Mouse (Mus musculus) macrophage (primary cell): ENCODE data around the gene Il1f9. TPM values are rescaled to one million over a fixed set of nuclear protein-coding genes. Genes with fewer than 3 reads are reported as not detected.
"Not testable (repeated sequence)": the region's sequence is repeated elsewhere in the genome, so short reads cannot be mapped to it uniquely, and the experiment has no call there.

Experiments
- H3K27ac ChIP-seq: fragments of 350-480 bp; formaldehyde crosslinking; 2 replicates; pipeline ENCODE4 v1.9.0; 2021
- H3K36me3 ChIP-seq: fragments of 350-480 bp; formaldehyde crosslinking; 2 replicates; pipeline ENCODE4 v1.9.0; 2021; ENCODE audit errors: inconsistent target
- H3K4me3 ChIP-seq: fragments of 350-480 bp; formaldehyde crosslinking; 2 replicates; pipeline ENCODE4 v1.9.0; 2021; ENCODE audit errors: inconsistent target
- H3K79me2 ChIP-seq: fragments of 350-480 bp; formaldehyde crosslinking; 2 replicates; pipeline ENCODE4 v1.9.0; 2021; ENCODE audit errors: inconsistent target
- WGBS: methylation state at CpG from one replicate; pipeline ENCODE4 v1.1.7; 2026; ENCODE audit warnings: inconsistent platforms; ENCODE audit not compliant: missing documents; 5-methylcytosine and 5-hydroxymethylcytosine counted together
- polyA plus RNA-seq: library from polyadenylated mRNA; stranded (reverse); fragments of 250-400 nt; gene quantifications from 3 replicates; pipeline ENCODE4 v1.2.4, GENCODE M21; 2018; ENCODE audit warnings: inconsistent platforms
- total RNA-seq, 78 experiments: library from RNA; depleted of rRNA; stranded (reverse); fragments of 250-400 nt; gene quantifications; 1 replicate in 9 of 78; 2 replicates in 24 of 78; 3 replicates in 43 of 78; 4 replicates in 2 of 78; pipeline ENCODE4 v1.2.4; 2018; ENCODE audit warnings: inconsistent platforms in 56 of 78

Il1f9 gene
- not detected for total RNA-seq (2018; cell fraction: chromatin; rRNA removed)
- 1 to 10 TPM in 3 of 26 experiments, under 1 TPM in 18, not detected in 5; 0.11 to 2.1 (median 0.31) TPM for total RNA-seq (2018; cell fraction: cytosol; rRNA removed)
- total RNA-seq (2018; cell fraction: nucleus; rRNA removed) = 1 to 10 TPM in 2 of 26 experiments, under 1 TPM in 11, not detected in 13; 0.29 to 2.3 (median 0.54) TPM
- polyA plus RNA-seq = 0.20 to 0.42 TPM in 2 of 3 replicates, not detected in the other

DNA sequence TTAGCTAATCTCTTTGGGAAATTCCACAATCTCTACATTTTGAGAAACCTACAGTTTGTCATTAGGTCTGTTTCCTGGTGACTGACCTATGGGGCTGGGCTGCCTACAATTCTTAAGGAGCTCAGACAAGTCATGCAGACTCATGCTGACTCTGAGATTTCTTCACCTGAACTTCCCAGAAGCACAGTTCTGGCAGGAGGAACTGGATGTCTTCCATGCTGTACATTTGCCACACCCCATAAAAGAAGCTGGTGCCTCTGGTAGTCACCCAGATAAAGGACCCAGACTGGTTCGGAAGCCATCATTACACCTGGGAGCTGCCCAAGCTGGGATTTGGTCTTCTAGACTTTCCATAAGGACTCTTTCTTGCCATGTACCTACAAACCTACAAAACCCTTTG, at the start of gene Il1f9:
TSS of gene Il1f9 (plus strand) at position 301 of the 400 bp plus-strand sequence.
- H3K4me3 ChIP-seq = no peak within 1 kb of the TSS
- no peaks in the 10 kb centered on the region for H3K79me2 ChIP-seq
- WGBS = 88% methylated on average over 1 of the region's 1 CpGs
- H3K36me3 ChIP-seq = no peaks in the 10 kb centered on the region
- H3K27ac ChIP-seq = no peak within 1 kb of the TSS

DNA sequence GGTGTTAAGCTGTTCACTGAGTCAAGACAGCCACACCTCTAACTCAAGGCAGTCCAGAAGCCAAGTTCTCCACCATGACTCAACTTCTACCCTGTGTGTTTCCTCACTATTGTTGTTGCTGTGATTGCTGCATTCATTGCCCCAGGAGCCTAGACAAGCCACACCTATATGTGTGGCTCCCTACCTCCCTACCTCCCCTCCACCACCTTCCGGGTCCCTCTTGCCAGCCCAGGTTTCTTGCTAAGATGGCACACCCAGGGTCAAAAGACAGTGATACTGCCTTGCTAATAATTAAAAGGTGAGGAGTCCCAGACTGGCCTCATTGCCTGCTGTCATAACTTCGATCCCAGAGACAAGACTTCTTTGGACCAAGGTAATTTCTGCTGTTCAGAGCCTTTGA, 33.4 kb upstream of the Il1f9 start, which contains the start of gene Il1f8:
TSS of gene Il1f8 (plus strand) at position 301 of the 400 bp plus-strand sequence.
- Histone ChIP-seq H3K4me3 (no peak within 1 kb of the TSS), H3K27ac (no peak within 1 kb of the TSS), H3K79me2 (no peaks in the 10 kb centered on the region), H3K36me3 (no peaks in the 10 kb centered on the region)
- WGBS = 77% methylated on average over 2 of the region's 2 CpGs

DNA sequence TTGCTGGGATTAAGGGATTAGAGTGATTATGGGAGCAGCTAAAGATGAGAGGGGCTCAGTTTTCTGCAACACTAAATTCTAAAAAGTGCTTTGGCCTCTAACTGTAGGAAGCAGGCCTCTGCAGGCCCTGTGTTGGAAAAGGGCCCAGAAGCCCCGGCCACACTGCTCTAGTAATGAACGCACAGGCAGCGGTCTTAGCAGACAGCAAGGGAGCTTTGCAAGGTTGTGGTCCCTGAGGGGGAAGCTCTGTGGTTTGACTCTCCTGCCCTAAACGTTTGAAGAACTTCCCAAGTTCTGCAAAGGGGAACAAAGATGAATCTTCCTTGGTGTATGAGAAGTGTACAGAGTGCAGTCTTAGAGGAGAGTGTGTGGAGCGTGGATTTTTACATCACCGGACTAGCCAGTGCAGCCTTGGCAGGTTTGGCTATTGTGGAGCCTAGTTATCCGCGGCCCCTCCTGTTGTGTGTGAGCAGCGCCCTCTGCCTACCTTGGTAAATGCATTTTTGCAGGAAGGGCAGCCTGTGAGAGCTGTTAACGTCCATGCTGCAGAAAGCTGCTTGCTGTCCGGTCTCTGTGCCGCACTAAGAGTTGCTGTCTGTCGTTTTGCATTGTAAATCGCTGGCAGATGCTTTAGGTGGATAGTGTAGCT, 4.5 kb upstream of the Il1f9 start:
- not testable (repeated sequence) for H3K4me3 ChIP-seq, H3K27ac ChIP-seq, H3K79me2 ChIP-seq, H3K36me3 ChIP-seq
- WGBS = 4% methylated on average over 14 of the region's 14 CpGs

DNA sequence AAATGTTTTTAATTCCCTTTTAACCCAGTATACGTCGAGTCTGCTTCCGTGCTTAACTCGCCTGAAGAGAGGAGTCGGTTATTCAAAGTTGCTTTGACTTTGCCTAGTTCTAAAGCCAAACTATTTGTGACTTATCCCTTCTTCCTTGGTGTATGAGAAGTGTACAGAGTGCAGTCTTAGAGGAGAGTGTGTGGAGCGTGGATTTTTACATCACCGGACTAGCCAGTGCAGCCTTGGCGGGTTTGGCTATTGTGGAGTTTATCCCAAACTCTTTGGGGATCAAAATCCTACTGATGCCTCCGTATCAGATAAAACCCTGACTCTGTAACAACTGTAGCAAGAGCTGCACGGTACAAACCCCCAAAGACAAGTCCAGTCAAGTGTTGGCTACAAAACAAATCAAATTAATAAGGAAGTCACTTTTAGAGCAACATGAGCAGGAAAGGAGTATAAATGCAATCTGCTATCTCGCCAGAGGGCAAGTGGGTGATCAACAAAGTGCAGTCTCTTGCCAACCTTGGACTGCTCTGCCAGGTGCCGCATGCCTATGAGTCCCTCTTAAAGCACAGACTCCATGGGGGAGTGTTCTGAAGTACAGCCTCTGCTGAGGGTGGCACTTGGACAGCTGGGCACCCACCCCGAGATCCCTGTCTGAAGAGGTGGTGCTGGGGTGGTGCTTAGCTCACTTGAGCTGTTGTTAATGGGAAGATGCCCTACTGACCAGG, 3.7 kb upstream of the Il1f9 start:
- not testable (repeated sequence) for H3K4me3 ChIP-seq, H3K36me3 ChIP-seq, H3K79me2 ChIP-seq, H3K27ac ChIP-seq
- WGBS = 44% methylated on average over 13 of the region's 13 CpGs

DNA sequence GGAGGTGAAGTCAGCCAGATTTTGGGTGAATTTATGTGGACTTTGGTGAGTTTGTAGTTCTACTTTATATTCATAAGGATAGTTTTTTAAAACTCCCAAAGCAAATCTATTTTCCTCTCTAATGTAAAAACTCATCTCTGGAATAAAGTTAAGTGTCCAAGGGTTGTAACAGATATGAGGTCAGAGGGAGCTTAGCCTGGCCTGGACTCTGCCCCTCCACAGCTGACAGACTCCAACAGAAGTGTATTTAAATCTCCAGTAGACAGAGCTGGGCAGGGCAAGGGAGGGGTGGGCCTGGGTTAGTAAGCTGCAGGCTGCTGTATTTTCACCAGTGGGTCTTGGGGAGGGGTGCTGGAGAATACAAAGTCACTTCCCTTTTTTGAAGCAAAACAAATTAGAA, 2.2 kb upstream of the Il1f9 start:
- H3K36me3 ChIP-seq, H3K27ac ChIP-seq, H3K4me3 ChIP-seq, H3K79me2 ChIP-seq: not testable (repeated sequence)

DNA sequence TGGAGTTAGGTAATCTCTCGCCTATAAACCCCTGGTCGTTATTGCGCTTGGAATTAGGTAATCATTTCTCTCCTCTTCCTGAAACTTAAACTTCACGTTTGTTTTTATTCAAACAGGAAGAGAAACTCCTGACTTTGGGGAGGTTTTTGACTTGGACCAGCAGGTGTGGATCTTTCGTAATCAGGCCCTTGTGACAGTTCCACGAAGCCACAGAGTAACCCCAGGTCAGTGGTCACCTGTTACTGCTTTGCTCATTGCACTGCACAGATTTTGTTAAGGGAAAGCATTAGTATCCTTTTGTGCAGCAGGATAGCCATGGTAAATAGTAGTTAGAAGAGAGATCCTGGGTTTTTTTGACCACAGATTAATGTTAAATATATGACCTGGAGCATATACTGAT, 1.3 kb downstream of the Il1f9 start:
- H3K27ac ChIP-seq = no peak overlapping the region
- 15% methylated on average over 6 of the region's 6 CpGs for WGBS
- H3K4me3 ChIP-seq = no peak overlapping the region
- no peaks in the 10 kb centered on the region for H3K79me2 ChIP-seq
- H3K36me3 ChIP-seq = no peaks in the 10 kb centered on the region

DNA sequence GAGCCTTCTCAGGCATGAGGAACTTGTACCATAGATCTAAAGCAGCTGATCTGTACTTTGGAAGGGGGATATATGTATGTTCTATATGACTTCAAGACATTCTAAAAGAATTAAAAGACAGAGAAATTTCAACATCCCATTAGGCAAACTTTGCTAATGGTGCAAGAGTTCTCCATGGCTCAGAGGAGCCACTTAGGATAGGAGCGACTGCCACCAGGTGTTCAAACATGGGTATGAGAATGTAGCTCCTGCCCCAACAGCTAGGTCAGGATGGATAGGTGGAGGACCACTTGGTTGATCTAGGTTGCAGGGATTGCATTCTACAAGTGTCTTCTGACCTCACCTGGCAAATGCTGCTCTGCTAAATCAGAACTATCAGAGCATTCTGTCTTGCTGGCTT, 1.9 kb downstream of the Il1f9 start:
- no peak overlapping the region for H3K27ac ChIP-seq
- H3K4me3 ChIP-seq = no peak overlapping the region
- H3K79me2 ChIP-seq = no peaks in the 10 kb centered on the region
- 35% methylated on average over 1 of the region's 1 CpGs for WGBS
- H3K36me3 ChIP-seq = no peaks in the 10 kb centered on the region

DNA sequence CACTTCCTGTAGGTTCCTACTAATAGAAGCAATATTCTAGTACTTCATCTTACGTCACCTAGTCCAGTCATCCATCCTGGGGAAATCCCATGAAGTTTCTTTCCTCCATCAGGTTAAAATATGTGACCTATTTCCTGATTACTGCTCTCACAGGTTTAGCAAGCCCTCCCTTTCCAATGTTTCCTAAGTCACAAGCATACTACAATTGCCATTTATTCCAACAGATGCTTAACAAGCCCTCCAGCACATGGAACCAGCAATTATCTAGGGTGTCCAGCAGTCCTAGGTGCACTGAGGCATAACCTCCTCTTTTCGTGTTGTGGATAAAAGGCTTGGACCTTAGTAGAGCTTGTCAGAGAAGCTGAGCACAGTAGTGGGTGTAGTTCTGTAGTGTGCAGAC, 28.8 kb downstream of the Il1f9 start, which contains the start of gene Il1f6:
TSS of gene Il1f6 (plus strand) at position 301 of the 400 bp plus-strand sequence.
- Histone ChIP-seq H3K27ac (no peak within 1 kb of the TSS), H3K36me3 (no peaks in the 10 kb centered on the region), H3K4me3 (no peak within 1 kb of the TSS), H3K79me2 (no peaks in the 10 kb centered on the region)
- 82% methylated on average over 2 of the region's 2 CpGs for WGBS

DNA sequence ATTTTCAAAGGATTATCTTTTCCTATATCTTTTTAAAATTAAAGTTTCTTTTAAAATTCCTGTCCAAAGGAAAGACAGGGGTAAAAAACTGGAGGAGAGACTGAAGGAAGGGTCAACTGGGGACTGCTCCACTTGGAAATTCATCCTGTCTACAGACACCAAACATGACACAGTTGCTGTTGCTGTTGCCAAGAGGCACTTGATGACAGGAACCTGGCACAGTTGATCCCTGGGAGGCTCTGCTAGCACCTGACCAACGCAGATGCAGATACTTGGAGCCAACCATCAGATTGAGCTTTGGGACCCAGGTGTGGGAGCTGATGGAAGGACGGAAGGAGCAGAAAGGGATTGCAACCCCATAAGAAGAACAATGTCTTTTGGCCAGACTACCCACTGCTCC, 40.9 kb downstream of the Il1f9 start:
- WGBS = 91% methylated on average over 2 of the region's 2 CpGs
- H3K27ac ChIP-seq = no peak overlapping the region
- no peaks in the 10 kb centered on the region for H3K36me3 ChIP-seq
- H3K79me2 ChIP-seq = no peaks in the 10 kb centered on the region
- H3K4me3 ChIP-seq = no peak overlapping the region

Other genes with a start within 250 kb of the Il1f9 start
- 22.4 to 33.9 TPM (median 27.2 TPM) in 3 replicates for gene Hnmt, start 137.1 kb upstream of the Il1f9 start, polyA plus RNA-seq
- not detected in 3 replicates for gene Tbpl2, start 89.9 kb upstream of the Il1f9 start, polyA plus RNA-seq
- not detected in 3 replicates for gene Il1f8, start 33.3 kb upstream of the Il1f9 start, polyA plus RNA-seq
- not detected in 3 replicates for gene Il1f6, start 28.9 kb downstream of the Il1f9 start, polyA plus RNA-seq
- not detected in 3 replicates for gene Il1f5, start 90.5 kb downstream of the Il1f9 start, polyA plus RNA-seq
- not detected in 3 replicates for gene Il1f10, start 104.7 kb downstream of the Il1f9 start, polyA plus RNA-seq
- gene Il1rn, start 150.4 kb downstream of the Il1f9 start, polyA plus RNA-seq = 61.2 to 130 TPM (median 113 TPM) in 3 replicates
- gene Psd4, start 181.1 kb downstream of the Il1f9 start, polyA plus RNA-seq = 26.6 to 56.4 TPM (median 37.3 TPM) in 3 replicates